Mouse (Mus musculus) neutrophil, adult 65 days (primary cell): Measurements from ENCODE around the gene Hist1h3i. TPM values are rescaled to one million over a fixed set of nuclear protein-coding genes. Genes with fewer than 3 reads are reported as not detected.

Experiments
- total RNA-seq: library from RNA; stranded (reverse); gene quantifications from 2 replicates; pipeline ENCODE4 v1.2.4, GENCODE M21; 2023

Hist1h3i gene
- 850 and 1,006 TPM in 2 replicates for total RNA-seq

GRCm38 (mm10) chr13:21783255-21783617, at the start of gene Hist1h3i:
Hist1h3i (minus strand) TSS chr13:21783370.

GRCm38 (mm10) chr13:21831418-21832394, 48.5 kb upstream of the Hist1h3i start, which contains the start of gene Hist1h4n:
Hist1h4n (minus strand) TSS chr13:21832196.

GRCm38 (mm10) chr13:21811539-21811938, 28.4 kb upstream of the Hist1h3i start, which contains the start of gene Hist1h4m:
Hist1h4m (plus strand) TSS chr13:21811746.

GRCm38 (mm10) chr13:21810073-21810472, 26.9 kb upstream of the Hist1h3i start, which contains the start of the genes Hist1h2bq and Hist1h2ao:
Hist1h2bq (minus strand) TSS chr13:21810197.
Hist1h2ao (plus strand) TSS chr13:21810465.

DNA sequence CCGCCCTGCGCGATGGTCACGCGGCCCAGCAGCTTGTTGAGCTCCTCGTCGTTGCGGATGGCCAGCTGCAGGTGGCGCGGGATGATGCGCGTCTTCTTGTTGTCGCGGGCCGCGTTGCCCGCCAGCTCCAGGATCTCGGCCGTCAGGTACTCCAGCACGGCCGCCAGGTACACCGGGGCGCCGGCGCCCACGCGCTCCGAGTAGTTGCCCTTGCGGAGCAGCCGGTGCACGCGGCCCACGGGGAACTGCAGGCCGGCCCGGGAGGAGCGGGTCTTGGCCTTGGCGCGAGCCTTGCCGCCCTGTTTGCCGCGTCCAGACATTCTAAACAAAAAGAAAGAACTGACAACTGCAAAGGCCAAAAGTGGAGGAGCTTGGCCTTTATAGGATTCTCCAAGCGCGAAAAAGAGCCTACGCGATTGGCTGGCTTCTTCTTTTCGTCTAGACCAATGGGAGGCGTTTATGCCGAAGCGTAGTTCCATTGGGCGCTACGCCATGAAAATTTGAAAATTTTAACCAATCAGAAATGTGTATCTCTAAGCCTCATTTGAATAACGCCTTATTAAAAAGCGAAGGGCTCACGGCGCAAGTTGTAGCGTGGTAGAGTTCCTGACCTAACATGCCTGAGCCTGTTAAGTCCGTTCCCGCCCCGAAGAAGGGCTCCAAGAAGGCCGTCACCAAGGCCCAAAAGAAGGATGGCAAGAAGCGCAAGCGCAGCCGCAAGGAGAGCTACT, 3.9 kb upstream of the Hist1h3i start, which contains the start of the genes Hist1h2an and Hist1h2bp:
TSS of gene Hist1h2an (minus strand) at position 320 of the 731 bp plus-strand sequence.
TSS of gene Hist1h2bp (plus strand) at position 563 of the 731 bp plus-strand sequence.

GRCm38 (mm10) chr13:21779767-21780731, 3.1 kb downstream of the Hist1h3i start, which contains the start of gene Hist1h1b:
Hist1h1b (minus strand) TSS chr13:21780625.

DNA sequence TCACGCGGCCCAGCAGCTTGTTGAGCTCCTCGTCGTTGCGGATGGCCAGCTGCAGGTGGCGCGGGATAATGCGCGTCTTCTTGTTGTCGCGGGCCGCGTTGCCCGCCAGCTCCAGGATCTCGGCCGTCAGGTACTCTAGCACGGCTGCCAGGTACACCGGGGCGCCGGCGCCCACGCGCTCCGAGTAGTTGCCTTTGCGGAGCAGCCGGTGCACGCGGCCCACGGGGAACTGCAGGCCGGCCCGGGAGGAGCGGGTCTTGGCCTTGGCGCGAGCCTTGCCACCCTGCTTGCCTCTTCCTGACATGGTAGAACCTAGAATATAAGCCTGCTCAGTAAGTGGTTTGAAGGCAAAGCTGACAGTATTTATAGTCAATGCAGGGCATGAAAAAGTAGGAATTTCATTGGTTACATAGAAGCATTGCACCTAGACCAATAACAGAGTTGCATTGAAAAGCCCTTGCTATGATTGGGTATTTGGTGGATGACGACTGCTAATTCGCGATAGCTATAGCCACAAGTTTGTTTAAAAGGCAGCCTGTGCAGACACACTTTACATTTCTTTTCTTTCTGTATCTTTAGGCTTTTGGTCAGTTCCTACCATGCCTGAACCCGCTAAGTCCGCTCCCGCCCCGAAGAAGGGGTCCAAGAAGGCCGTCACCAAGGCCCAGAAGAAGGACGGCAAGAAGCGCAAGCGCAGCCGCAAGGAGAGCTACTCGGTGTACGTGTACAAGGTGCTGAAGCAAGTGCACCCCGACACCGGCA, 29.5 kb downstream of the Hist1h3i start, which contains the start of the genes Hist1h2ak and Hist1h2bn:
TSS of gene Hist1h2ak (minus strand) at position 304 of the 762 bp plus-strand sequence.
TSS of gene Hist1h2bn (plus strand) at position 600 of the 762 bp plus-strand sequence.

GRCm38 (mm10) chr13:21750159-21751017, 32.8 kb downstream of the Hist1h3i start, which contains the start of gene Hist1h4k:
Hist1h4k (minus strand) TSS chr13:21750505.

GRCm38 (mm10) chr13:21734906-21735767, 48.0 kb downstream of the Hist1h3i start, which contains the start of gene Hist1h4j:
Hist1h4j (plus strand) TSS chr13:21735064.

Other genes starting within 250 kb of the Hist1h3i start
- not detected in 2 replicates for gene Olfr1366, start 240.6 kb downstream of the Hist1h3i start, total RNA-seq
- not detected in 2 replicates for gene Olfr1535, start 223.5 kb downstream of the Hist1h3i start, total RNA-seq
- gene Olfr1364, start 201.6 kb downstream of the Hist1h3i start, total RNA-seq = not detected in 2 replicates
- gene Olfr1362, start 169.3 kb downstream of the Hist1h3i start, total RNA-seq = not detected in 2 replicates
- gene Olfr11, start 140.9 kb downstream of the Hist1h3i start, total RNA-seq = not detected in 2 replicates
- gene Olfr1361, start 120.0 kb downstream of the Hist1h3i start, total RNA-seq = not detected in 2 replicates
- not detected in 2 replicates for gene Olfr1360, start 106.0 kb downstream of the Hist1h3i start, total RNA-seq
- gene Olfr1359, start 85.3 kb downstream of the Hist1h3i start, total RNA-seq = not detected in 2 replicates
- gene Hist1h2bl, start 67.2 kb downstream of the Hist1h3i start, total RNA-seq = 555 and 664 TPM in 2 replicates
- gene Hist1h2ai, start 66.9 kb downstream of the Hist1h3i start, total RNA-seq = 246 and 285 TPM in 2 replicates
- 883 and 948 TPM in 2 replicates for gene Hist1h3h, start 65.7 kb downstream of the Hist1h3i start, total RNA-seq
- gene Hist1h2bm, start 61.3 kb downstream of the Hist1h3i start, total RNA-seq = 134 and 170 TPM in 2 replicates
- gene Hist1h4j, start 48.3 kb downstream of the Hist1h3i start, total RNA-seq = 66.9 and 93.4 TPM in 2 replicates
- 1,648 and 2,005 TPM in 2 replicates for gene Hist1h4k, start 32.9 kb downstream of the Hist1h3i start, total RNA-seq
- 280 and 284 TPM in 2 replicates for gene Hist1h2ak, start 29.5 kb downstream of the Hist1h3i start, total RNA-seq
- gene Hist1h2bn, start 29.2 kb downstream of the Hist1h3i start, total RNA-seq = 414 and 492 TPM in 2 replicates
- gene Hist1h1b, start 2.7 kb downstream of the Hist1h3i start, total RNA-seq = 343 and 349 TPM in 2 replicates
- 108 and 113 TPM in 2 replicates for gene Hist1h2an, start 3.8 kb upstream of the Hist1h3i start, total RNA-seq
- gene Hist1h2bp, start 4.1 kb upstream of the Hist1h3i start, total RNA-seq = 316 and 334 TPM in 2 replicates
- 732 and 971 TPM in 2 replicates for gene Hist1h2bq, start 26.8 kb upstream of the Hist1h3i start, total RNA-seq
- 940 and 1,538 TPM in 2 replicates for gene Hist1h2ao, start 27.1 kb upstream of the Hist1h3i start, total RNA-seq
- gene Hist1h4m, start 28.4 kb upstream of the Hist1h3i start, total RNA-seq = 869 and 934 TPM in 2 replicates
- gene Hist1h4n, start 48.8 kb upstream of the Hist1h3i start, total RNA-seq = 196 and 307 TPM in 2 replicates
- gene Hist1h2ap, start 50.1 kb upstream of the Hist1h3i start, total RNA-seq = 286 and 375 TPM in 2 replicates
- gene Hist1h2br, start 50.4 kb upstream of the Hist1h3i start, total RNA-seq = 735 and 957 TPM in 2 replicates
- gene Zfp184, start 161.7 kb upstream of the Hist1h3i start, total RNA-seq = 0.36 and 0.54 TPM in 2 replicates
- gene Pom121l2, start 197.8 kb upstream of the Hist1h3i start, total RNA-seq = not detected in 2 replicates
- gene Prss16, start 226.4 kb upstream of the Hist1h3i start, total RNA-seq = 1.2 and 3.2 TPM in 2 replicates